Mouse (Mus musculus) G1E (cell line): ENCODE measurements around the gene Cobl.

ENCODE experiments used
- CTCF ChIP-seq: IDR thresholded peaks from 2 replicates; pipeline ENCODE4 v1.5.1; 2012; ENCODE audit warnings: low read depth, low read length, inconsistent platforms, mixed read lengths
- GATA1 ChIP-seq: IDR thresholded peaks from 2 replicates; pipeline ENCODE4 v1.6.1; 2012; ENCODE audit warnings: borderline replicate concordance, low read length, inconsistent platforms, mixed read lengths
- TAL1 ChIP-seq: conservative IDR thresholded peaks from 2 replicates; pipeline ENCODE4 v1.6.1; 2012; ENCODE audit warnings: low read depth, low read length, inconsistent platforms, mixed read lengths

DNA sequence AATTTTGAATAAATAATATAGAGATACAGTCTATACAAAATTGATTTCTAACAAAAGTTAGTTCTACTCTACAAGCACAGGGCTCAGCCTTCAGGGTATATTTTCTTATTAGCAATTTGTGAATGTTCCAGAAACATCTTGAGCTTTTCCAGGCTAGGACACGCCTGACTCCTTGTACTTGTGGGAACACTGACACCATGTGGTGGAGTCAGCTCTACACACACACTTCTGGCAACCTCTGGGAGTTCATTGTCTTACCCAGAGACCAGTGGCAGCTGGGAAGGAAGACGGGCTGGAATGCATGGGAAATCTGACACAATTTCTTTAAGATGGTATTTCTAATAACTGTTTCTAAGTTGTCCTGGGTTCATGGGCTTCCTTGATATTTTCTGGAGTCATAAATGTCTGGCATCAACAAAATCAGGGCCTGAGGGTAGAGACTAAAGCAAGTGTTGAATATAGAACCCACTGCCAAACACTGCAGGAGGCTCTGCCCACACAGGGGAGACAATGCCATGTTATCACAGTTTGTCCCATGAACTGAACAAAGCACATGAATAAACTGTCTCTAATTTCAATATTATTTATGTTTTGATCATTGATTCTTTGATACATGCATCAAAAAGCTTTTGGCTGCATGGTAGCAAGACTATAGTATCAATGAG lies 105.3 kb downstream of the Cobl start:
- TF ChIP-seq CTCF, result no peak
- TF ChIP-seq GATA1, result no peak
- no peak for TF ChIP-seq TAL1
